Mouse (Mus musculus): ENCODE results near the gene Dusp16.

The Dusp16 gene

DNA sequence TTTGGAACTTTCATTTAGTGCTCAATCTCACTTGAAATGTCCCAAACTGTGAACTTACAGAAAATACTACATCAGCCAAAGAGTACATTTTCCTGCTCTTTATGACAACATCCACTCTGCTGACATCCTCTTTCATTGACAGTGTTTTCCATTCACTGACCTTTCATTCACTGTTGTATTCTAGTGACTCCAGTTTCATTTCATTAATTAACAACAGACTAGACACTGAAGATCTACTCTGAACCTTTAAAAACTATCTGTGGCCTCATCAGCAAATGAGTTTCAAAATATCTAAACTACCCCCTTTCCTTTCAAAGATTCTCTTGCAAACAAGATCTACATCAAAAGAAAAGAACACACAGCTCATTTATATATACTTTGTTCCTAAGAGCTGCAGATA lies 48.9 kb downstream of the Dusp16 start:
- no peak for DNase-seq (ENCODE audit: low read depth, low spot score)

DNA sequence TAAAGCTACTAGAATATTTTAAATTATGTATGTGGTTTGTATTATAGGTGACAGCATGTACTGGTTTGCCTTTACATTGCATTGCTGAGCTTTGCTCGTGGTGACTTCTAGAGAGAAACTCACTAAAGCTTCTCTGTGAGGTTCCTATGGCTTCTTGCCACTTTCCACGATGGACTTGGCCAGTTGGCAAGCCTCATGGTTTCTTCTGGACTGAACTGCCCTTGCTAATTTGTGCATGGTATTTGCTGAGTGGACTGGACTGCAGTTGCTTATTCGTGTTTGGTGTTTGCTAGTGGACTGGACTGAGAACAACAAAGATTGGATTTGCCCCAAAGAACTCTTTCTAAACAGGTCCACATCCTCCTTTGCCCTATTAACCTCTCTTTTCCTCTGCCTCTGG lies 55.6 kb downstream of the Dusp16 start:
- DNase-seq (ENCODE audit: low read depth, low spot score), result no peak

DNA sequence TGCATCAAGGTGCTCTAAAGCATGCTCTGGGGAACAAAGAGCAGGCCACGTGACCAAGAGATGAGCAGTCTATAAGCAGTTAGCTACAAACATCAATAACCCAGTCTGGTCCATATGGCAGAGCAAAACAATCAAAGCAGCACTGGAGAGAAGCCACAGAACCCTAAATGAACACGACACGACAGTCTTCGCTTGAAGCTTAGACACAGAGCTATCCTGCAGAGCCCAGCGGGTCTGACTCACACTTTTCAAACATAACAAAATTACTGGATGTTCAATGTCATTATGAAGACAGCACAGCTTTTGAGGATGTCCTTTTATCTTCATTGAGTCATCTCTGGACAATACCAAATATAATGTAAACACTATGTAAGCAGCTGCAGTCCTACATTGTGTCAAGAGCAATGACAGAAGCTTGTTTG lies 58.6 kb downstream of the Dusp16 start:
- DNase-seq (ENCODE audit: low read depth, low spot score), result no peak

DNA sequence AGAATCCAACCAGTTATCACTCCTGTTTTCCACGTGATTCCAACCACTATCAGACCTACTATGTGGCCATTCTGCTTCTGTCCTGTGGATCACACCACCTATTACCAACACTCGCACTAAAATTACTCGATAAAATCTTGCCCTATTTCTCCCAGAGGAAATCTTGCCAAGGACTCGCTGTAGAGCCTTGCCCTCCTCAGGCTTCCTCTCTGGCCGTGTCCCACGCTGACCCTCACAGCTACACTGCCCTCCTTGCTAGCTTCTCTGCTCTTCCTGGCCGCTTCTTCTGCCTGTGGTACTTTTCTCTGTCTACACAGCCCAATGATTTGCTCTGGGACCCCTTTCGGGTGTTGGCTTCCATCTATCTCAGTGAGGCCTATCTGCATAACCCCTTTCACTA lies 59.6 kb downstream of the Dusp16 start:
- DNase-seq (ENCODE audit: low read depth, low spot score), result no peak

DNA sequence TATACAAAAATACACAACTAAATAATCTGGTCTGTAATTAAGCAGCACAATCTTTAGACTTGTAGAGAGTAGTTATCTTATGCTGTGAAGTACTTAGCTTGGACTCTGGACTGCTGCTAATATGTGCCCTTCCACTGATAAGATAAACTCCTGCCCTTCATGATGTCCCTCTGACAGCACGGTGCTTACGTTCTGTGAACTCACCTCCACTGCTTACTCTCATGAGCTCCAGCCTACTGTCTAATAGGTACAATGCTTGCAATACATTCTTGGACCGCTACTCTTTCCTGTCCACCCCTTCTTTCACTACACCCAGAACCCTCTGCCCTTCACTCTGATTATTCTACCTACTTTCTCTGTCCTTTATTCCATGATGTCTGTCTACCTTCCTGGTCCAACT lies 61.4 kb downstream of the Dusp16 start:
- DNase-seq (ENCODE audit: low read depth, low spot score), result no peak

DNA sequence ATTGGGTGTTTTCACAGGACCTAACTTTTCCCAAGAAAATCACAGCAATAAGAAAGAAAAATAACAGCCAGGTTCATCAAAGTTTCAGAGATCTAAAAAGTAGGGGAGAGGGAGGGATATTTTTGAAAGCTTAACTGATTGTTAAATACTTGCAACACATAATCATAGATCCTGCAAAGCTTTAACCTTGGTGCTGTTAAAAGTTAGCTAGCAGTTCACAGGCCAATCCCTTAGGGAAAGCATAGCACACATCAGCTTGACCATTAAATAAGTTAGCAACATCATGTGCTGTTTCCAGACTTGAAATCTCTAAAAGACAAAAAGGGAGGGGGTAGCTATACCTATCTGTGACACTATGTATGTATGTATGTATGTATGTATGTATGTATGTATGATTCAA lies 67.0 kb downstream of the Dusp16 start:
- DNase-seq (ENCODE audit: low read depth, low spot score), result no peak

DNA sequence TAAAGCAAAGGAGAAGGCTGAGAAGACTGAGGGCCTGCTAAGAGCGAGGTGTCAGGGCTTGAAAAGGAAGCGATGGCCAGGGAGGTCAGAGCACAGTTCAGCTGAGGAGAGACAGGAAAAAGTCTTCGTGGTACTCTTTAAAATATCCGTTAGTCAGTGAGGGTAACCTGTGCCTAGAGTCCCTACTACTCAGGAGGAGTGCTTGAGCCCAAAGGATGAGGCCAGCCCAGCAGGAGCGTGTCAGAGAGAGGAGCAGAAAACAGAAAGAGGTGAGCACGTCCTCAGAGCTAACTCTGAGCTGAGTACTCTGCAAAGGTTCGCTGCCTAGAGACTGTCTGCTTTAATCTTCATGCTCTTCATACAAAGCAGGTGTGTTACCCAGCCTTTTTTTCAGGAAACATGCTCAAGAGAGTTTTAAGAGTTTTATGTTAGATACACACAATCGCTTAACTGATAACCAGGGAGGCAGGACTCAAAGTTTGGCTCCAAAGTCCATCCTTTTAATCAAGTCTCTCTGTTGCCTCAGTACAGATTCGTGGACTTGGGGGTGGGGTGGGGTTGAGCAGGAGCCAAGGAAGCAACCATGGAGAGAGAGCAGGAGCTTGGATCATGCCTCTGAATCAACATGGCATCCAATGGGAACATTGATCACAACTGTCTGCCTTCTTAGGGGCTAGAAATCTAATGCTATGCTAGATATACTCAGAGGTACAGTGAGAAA lies 68.4 kb downstream of the Dusp16 start:
- DNase-seq (ENCODE audit: low read depth, low spot score), result no peak

DNA sequence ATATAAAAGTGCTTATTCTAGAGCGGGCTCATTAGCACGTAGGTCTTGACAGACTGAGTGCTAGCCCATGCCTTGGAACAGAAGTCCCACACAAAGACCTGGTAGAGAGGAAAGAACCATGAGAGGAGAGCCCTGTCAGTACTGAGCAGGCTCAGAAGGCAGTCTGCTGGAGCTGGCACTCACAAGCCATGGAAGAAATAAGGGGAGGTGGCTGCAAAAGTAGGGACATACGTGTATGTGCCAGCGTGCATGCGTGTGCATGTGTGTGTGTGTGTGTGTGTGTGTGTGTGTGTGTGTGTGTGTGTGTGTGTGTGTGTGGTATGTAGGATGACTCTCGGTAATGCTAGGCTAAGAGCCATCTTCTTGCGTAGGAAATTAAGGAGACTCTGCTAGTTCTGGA lies 69.1 kb downstream of the Dusp16 start:
- DNase-seq (ENCODE audit: low read depth, low spot score), result no peak

DNA sequence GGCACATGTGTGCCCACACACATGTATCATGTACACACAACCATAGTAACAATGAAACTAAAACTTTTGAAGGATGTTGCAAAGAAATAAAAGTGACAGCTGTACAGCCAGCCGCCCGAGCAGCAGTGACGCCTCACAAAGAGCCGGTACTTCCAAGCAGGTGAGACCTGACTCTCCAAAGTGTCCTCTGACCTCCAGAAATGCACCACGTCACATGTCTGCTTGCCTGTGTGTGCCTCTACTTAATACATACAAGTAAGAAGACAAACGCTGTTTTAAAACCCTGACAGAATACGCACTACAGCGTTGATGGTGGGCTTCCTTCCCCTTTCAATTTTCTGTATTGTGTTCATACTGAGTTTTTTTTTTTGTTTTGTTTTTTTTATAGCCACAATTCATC lies 69.5 kb downstream of the Dusp16 start:
- DNase-seq (ENCODE audit: low read depth, low spot score), result no peak

DNA sequence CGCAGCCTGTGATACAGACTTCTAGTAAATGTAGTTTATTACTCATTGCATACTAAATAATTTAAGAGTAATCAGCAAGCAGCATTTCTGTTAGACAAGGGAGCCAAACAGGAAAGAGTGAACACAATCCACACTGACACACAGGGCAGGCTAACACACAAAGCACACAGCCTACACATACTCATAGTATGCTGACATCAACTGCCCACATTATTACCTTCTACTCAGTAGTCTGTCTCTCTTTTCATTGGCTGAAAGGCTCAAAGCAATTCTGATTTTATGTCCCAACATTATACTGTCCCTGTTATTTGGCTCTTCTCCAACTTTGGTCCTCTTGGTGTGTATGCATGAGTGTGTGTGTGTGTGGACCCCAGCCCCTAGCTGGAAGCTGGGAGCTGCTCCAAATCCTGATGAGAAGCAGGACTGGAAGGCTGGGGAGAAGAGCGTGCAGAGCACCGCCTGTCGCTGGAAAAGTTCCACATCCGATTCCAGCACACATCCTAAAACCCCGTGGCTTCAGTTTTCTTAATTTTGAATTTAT lies 70.6 kb downstream of the Dusp16 start:
- DNase-seq (ENCODE audit: low read depth, low spot score), result no peak

DNA sequence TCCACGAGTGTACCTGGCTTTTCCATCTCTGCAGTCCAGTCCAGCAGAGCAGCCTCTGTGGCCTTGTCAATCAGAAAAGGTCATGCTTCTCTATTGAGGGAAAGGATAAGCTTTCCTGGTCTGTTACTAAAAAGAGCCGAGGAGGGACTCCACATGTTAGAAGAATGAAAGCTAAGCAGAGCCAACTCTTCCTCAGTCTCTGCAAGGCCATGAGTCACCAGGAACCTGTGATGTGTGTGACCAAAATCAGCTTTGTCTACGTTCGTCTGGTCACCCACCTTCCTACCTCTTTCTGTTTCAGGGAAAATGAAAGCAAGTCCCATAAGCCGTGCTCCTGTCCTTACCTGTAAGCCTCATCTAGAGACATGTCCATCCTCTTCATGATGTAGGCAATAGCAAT lies 72.3 kb downstream of the Dusp16 start:
- DNase-seq (ENCODE audit: low read depth, low spot score), result no peak

DNA sequence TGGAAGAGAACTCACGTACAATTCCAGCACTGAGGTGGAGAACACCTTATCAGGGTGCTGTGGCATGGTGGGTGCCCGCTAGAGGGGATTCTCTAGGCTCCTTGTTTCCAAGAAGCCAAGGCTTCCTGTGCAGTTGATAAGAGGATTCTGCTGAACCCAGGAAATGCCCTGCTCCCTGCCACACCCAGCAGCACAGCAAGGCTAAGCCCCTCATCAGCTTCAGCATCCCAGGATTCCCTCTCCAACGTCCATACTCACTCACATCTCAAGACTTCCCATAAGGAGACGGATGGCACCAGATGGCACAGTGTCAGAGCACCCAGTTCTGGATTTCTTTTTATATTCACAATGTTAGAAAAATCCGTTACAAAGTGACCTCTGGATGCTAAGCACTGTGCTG lies 73.3 kb downstream of the Dusp16 start:
- DNase-seq (ENCODE audit: low read depth, low spot score), result no peak

DNA sequence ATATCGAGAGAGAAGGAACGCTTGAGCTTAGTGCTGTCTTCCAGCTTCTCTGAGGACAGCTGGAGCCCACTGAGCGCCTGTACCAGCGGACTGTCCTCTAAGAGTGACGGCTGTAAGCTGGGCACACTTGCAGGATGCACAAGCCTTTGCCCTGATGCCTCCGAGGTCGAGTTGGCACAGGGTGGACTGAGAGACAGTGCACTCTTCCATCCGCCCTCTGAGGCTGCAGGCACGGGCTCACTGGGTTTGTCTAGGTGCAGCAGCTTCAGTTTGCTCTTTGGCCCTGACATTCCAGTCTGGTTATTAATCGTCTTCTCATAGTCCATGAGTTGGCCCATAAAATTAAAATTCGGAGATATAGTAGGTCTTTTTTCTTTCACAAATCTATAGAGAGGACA lies 73.8 kb downstream of the Dusp16 start:
- DNase-seq (ENCODE audit: low read depth, low spot score), result no peak

DNA sequence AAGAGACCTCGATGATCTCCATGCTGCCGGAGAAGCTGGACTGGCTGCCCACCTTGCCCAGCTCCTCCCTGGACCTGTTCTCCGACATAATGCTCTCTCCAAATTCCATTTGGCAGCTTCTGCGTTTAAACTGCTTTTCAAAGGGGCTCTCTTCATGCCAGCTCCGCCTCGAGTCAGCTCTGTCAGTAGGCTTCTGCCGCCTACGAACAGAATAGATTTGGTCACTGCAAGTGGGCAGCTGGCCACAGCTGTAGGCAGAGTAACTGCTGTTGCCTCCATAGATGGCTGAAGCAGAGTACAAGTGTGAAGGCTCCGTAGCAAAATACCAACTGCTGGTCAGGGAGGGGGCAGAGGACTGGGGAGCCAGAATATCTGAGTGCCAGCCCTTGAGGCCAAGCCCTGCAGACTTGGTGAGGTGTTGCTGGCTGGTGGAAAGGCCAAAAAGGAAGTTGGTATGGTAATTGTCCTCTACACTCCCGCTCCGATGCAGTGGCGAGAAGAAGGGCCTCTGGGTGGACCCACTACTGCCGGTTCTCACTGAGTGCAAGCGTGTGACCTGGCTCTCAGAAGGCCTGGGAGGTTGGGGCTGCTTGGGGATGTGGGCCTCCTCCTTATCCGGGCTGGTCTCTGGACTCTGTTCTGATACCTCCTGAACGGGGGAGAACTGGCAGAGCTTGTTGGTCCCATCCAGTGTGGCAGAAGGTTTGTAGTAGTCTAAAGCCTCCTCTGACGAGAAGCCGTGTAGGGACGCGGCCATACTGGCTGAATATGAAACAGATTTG lies 74.3 kb downstream of the Dusp16 start:
- DNase-seq (ENCODE audit: low read depth, low spot score), result no peak

DNA sequence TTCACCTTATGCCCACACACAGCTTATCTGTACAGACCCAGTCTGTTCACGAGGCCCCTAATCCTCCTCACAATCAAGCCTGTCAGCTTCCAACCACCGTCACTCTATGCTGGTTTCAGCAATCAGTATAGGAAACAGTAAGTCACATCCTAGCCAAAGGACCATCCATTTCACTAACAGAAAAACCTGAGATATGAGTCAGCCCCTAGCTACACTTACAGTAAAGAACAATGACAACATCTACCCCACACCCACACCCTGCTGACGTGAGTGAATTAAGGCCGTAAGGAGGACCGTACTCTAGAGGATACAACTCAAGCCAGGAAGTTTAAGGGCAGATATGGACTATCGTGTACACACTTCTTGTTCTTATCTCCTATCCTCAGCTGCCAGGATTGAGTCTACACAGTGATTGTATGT lies 76.2 kb downstream of the Dusp16 start:
- no peak for DNase-seq (ENCODE audit: low read depth, low spot score)

DNA sequence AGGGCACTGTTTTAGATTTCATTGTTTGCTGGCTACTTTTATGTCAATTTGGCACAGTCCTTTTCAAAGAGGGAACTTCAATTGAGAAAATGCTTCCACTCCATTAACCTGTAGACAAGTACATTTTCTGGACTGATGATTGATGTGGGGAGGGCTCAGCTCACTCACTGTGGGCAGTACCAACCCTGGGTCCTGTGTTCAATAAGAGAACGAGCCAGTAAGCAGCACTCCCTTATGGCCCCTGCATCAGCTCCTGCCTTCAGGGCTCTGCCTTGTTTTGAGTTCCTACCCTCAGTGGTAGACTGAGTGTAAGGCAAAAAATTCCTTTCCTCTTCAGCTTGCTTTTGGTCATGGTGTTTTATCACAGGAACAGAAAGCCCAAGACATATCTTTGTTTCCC lies 78.5 kb downstream of the Dusp16 start:
- DNase-seq (ENCODE audit: low read depth, low spot score), result no peak

DNA sequence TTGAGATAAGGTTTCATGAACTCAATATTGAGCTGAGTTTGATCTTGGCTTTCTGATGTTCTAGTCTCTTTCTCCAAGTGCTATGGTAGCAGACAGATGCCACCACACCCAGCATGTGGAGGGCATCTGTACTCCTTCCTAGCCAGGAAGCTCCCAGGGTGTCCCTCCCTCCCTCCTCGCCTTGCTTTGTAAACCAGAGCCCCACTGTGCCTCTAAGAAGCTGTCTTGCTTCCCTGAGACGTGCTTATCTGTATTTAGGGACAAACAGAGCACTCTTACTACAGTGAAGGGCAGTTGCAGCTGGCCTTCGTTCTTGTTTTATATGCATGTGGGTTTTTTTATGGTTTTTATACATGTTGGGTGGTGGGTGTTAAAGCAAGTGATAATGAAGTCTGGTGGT lies 79.1 kb downstream of the Dusp16 start:
- DNase-seq (ENCODE audit: low read depth, low spot score), result no peak

DNA sequence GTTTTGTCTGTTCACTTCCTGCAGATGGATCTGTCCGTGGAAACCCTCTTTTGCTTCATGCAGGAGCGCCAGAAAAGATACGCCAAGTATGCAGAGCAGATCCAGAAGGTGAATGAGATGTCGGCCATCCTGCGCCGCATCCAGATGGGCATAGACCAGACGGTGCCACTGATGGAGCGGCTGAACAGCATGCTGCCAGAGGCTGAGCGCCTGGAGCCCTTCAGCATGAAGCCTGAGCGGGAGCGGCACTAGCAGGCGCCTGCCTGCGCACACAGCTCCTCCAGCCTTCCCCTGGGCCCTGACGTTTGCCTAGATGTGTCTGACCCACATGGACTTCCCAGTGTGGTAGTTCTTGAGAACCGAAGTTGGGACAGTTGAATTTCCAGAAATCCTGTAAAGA lies 82.4 kb downstream of the Dusp16 start:
- no peak for DNase-seq (ENCODE audit: low read depth, low spot score)

DNA sequence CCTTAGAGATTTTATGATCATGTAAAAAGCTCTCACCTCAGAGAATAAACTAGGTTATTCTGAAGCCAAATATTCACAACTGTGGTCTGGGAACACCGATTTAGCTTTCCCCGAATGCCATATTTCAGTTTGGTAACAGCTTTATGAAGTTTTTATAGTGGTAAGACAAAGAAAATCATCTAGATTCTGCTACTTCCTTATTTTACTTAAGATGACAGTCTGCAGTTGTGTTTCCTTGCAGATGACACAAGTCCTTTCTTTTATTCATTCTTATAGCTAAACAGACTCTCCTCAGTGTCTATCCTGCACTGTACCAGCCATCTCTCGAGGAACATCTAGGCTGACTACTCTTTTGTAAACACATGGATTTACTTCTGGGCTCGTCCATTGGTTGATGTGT lies 86.0 kb downstream of the Dusp16 start:
- no peak for DNase-seq (ENCODE audit: low read depth, low spot score)

DNA sequence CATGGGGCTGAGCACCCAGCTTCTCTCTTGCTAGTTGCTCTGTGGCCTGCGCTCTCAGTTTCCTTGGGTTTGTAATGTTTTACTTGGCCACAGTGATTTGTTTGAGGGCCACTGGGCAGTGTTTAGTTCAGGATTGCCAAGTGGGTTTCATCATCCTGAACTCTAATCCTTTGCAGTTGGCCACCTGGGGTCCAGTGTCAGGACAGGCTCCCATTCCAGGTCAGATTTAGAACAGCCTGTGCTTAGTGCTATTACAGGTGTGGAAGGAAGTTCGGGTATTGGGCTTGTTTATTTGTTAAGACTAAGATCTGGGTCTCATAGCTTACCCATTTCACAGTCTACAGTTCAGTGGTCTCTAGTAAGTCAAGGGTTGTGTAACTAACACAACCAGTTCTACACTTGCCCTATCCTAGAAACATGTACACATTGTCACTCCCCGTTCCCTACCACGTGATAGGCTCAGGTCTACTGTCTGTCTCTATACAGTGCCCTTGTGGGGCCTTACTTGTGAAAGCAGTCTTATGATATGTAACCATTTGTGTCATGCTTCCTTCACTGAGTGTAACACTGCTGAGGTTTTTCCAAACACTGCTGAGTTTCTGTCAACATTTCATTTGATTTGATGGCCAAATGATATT lies 89.3 kb downstream of the Dusp16 start:
- no peak for DNase-seq (ENCODE audit: low read depth, low spot score)

DNA sequence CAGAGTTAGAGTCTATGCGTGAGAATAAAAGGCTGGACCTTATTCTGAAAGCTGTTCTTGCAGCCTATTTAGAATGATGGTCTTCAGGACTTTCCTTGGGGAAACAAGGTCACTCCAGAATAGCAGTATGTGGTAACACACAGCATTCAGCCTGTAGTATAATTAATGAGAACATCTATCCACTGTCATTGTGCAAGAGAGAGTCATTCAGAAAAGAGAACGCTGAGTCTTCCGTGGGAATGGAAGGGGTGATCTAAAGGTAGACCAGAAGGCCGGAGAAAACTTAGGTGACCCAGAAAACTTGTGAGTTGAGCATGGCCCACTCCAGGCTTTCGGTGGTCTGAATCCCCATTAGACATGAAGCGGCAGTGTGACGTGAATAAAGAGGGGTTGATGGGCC lies 90.2 kb downstream of the Dusp16 start:
- no peak for DNase-seq (ENCODE audit: low read depth, low spot score)

DNA sequence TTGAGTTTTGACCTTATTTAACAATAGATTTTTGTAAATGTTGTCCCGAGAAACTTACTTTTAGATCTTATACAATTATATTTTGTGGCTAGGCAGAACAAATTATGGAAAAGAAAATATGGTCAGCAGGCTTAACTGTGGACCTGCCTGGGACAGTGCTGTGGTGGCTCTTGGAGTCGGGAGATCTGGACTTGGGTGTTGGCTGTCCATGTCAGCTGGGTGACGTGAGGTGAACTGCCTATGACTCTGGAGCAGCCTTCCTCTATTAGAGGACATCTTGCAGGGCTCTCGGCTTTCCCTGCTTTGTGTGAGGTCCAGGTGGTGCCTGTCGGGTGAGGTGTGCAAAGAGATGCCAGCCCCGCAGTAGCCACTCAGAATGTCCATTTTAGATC lies 91.2 kb downstream of the Dusp16 start:
- DNase-seq (ENCODE audit: low read depth, low spot score), result no peak

Measured in embryo, embryonic 11.5 days (tissue).